Mouse (Mus musculus) cortical plate, adult 2 months (tissue): ENCODE measurements around the gene Slc31a2.

Experiments
- CTCF ChIP-seq: fragments of 200-500 bp; IDR thresholded peaks from 2 replicates; pipeline ENCODE4 v1.5.1; 2011; ENCODE audit warnings: mild to moderate bottlenecking, control low read depth, low read length; ENCODE audit not compliant: insufficient read depth; ENCODE audit errors: extremely low read depth
- POLR2A ChIP-seq: fragments of 200-500 bp; IDR thresholded peaks from 2 replicates; pipeline ENCODE4 v1.6.1; 2011; ENCODE audit warnings: mild to moderate bottlenecking, low read length, control low read depth; ENCODE audit not compliant: insufficient read depth; ENCODE audit errors: extremely low read depth

- no peak for TF ChIP-seq CTCF
- no peak for TF ChIP-seq POLR2A
Measured at GRCm38 (mm10) chr4:62326111-62326510, 63.7 kb downstream of the Slc31a2 start.
